Mouse (Mus musculus) lung, embryonic 16.5 days (tissue): ENCODE data around the gene T2. TPM values are rescaled to one million over a fixed set of nuclear protein-coding genes. Genes with fewer than 3 reads are reported as not detected.
"Not testable (repeated sequence)": the region's sequence is repeated elsewhere in the genome, so short reads cannot be mapped to it uniquely, and the experiment has no call there.

ENCODE experiments used
- ATAC-seq: fragments of 200-750 bp; cut with Nextera tagmentation; 2 replicates; pipeline ENCODE4 v1.8.0; 2017; ENCODE audit warnings: low read depth, mild to moderate bottlenecking, moderate library complexity
- H3K27ac ChIP-seq: fragments of 300-500 bp; sonication (generic); 2 replicates; pipeline ENCODE4 v1.5.1; 2014; ENCODE audit warnings: mild to moderate bottlenecking, control low read depth, low read length
- H3K27me3 ChIP-seq: fragments of 300-500 bp; sonication (generic); 2 replicates; pipeline ENCODE4 v1.6.1; 2014; ENCODE audit warnings: low read depth, low read length, mixed read lengths; ENCODE audit not compliant: control insufficient read depth, insufficient read depth
- H3K36me3 ChIP-seq: fragments of 300-500 bp; sonication (generic); 2 replicates; pipeline ENCODE4 v1.6.1; 2014; ENCODE audit warnings: low read length; ENCODE audit not compliant: control insufficient read depth, insufficient read depth
- H3K4me1 ChIP-seq: fragments of 300-500 bp; sonication (generic); replicated peaks from 2 replicates; pipeline ENCODE4 v1.6.1; 2014; ENCODE audit warnings: low read length, mixed read lengths; ENCODE audit not compliant: control insufficient read depth, insufficient read depth
- H3K4me2 ChIP-seq: fragments of 300-500 bp; sonication (generic); 2 replicates; pipeline ENCODE4 v1.6.1; 2014; ENCODE audit warnings: low read depth, low read length, control low read depth
- H3K4me3 ChIP-seq: fragments of 300-500 bp; sonication (generic); 2 replicates; pipeline ENCODE4 v1.5.1; 2014; ENCODE audit warnings: mild to moderate bottlenecking, low read length, control low read depth
- H3K9ac ChIP-seq: fragments of 300-500 bp; sonication (generic); 2 replicates; pipeline ENCODE4 v1.6.1; 2014; ENCODE audit warnings: low read length, control low read depth
- H3K9me3 ChIP-seq: fragments of 300-500 bp; sonication (generic); 2 replicates; pipeline ENCODE4 v1.6.1; 2016; ENCODE audit warnings: low read length; ENCODE audit not compliant: control insufficient read depth
- WGBS: fragments of 180-500 bp; shearing (Covaris S2); extraction: QIAGEN DNeasy Blood & Tissue Kit; methylation state at CpG from one replicate; pipeline ENCODE4 v1.1.7; 2014; 5-methylcytosine and 5-hydroxymethylcytosine counted together
- polyA plus RNA-seq: library from polyadenylated mRNA; unstranded; fragments of >200 nt; fragmentation: Nextera tagmentation; extraction: Ambion mirVana; gene quantifications from 2 replicates; pipeline ENCODE4 v1.2.1, GENCODE M21; 2015

Gene T2
- polyA plus RNA-seq, 1 experiment from 2014 or later: 0.73 TPM

DNA sequence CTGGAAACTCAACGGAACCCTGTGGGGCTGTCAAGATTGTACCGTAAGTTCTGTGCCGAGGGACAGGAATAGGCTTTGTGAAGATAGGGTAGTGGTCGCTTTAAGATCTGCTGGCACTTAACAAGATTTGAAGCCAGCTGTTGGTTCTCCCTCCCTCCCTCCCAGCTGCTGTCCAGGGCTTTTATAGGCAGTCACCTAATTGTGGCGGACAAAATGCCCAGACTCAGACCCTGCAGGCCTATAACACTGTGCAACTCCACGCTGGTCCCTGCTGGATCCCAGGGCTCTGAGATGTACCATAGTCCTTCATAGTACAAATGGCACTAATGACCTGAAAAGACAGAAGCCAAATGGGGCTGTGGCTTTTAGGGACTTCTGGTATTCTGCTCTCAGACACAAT is 50.5 kb downstream of the T2 start:
- H3K9me3 ChIP-seq: no peaks in the 10 kb centered on the region
- H3K27ac ChIP-seq: no peak overlapping the region
- 53% methylated on average over 6 of the region's 6 CpGs for WGBS
- no peak for ATAC-seq
- no peak overlapping the region for H3K4me2 ChIP-seq
- no peak overlapping the region for H3K4me3 ChIP-seq
- no peak overlapping the region for H3K9ac ChIP-seq
- H3K27me3 ChIP-seq: no peaks in the 10 kb centered on the region
- H3K36me3 ChIP-seq: no peaks in the 10 kb centered on the region
- H3K4me1 ChIP-seq: peaks cover 6% of the 10 kb centered on the region

DNA sequence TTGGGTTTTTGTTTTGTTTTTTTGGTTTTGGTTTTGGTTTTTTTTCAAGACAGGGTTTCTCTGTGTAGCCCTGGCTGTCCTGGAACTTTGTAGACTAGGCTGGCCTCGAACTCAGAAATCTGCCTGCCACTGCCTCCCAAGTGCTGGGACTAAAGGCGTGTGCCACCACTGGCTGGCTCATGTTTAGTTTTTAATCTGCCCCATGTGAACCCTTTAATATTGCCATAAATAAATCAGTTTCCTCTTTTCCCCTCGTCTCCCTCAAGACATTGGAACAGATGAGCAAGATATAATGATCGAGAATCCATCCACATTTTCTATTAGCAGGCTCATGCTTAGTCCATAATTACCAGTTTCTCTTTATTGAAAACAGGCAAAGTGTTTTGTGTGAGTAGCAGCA is 52.2 kb downstream of the T2 start:
- not testable (repeated sequence) for H3K4me1 ChIP-seq, ATAC-seq, H3K36me3 ChIP-seq, H3K27me3 ChIP-seq, H3K9ac ChIP-seq, H3K9me3 ChIP-seq, H3K4me3 ChIP-seq, H3K27ac ChIP-seq, H3K4me2 ChIP-seq
- WGBS: 60% methylated on average over 4 of the region's 4 CpGs

DNA sequence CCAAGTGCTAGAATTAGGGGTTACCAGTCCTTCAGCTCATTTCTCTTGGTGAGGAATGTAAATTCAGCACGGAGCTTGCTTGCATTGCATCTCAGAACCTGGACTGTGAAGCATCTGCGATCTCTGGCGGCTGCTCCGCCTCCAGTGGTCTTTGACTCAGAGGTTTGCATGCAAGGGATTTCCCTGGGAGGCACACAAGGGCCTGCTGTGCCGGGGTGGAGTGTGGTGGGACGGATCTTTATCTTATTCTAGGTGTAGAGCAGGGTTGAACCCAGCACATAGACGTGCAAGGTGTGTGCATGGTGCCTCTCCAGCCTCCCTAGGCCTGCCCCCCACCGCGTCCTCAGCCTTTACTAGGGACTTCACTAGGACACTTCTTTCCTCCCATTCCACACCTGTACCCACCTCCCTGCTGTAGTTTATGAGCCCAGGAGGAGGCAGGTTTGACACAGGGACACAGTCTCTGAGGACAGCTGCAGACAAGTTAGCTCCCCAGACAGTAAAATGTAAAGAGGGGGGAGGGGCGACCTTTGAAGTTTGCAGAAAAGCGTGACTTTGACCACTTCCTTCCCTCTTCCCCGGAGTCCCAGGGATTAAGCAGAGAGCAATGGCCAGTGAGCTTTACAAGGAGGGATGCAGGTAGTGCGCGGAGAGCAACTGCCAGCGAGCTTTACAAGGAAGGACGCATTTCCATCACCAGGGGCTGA is 53.0 kb downstream of the T2 start:
- ATAC-seq: no peak
- no peaks in the 10 kb centered on the region for H3K36me3 ChIP-seq
- WGBS: 8% methylated on average over 16 of the region's 16 CpGs
- H3K9me3 ChIP-seq: no peaks in the 10 kb centered on the region
- H3K27me3 ChIP-seq: no peaks in the 10 kb centered on the region
- H3K27ac ChIP-seq: no peak overlapping the region
- H3K9ac ChIP-seq: no peak overlapping the region
- peaks cover 6% of the 10 kb centered on the region for H3K4me1 ChIP-seq
- H3K4me2 ChIP-seq: no peak overlapping the region
- no peak overlapping the region for H3K4me3 ChIP-seq

DNA sequence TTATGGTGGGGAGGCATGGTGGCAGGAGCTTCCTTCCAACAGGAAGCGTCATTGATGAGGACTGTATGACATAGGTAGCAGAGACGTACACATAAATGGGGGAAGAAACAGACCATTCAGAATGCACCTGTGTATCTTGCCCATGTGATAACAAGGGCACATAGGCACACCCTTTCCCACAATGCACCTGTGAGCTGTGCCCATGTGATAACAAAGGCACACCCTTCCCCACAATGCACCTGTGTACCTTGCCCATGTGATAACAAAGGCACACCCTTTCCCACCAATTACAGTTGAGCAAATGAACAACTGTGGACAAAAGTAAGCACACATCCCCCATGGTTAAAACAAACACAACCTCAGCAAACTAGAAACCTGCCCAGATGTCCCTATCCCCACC is 54.5 kb downstream of the T2 start:
- no peak overlapping the region for H3K9ac ChIP-seq
- H3K4me2 ChIP-seq: no peak overlapping the region
- no peak for ATAC-seq
- peaks cover 6% of the 10 kb centered on the region for H3K4me1 ChIP-seq
- no peaks in the 10 kb centered on the region for H3K27me3 ChIP-seq
- no peaks in the 10 kb centered on the region for H3K9me3 ChIP-seq
- H3K4me3 ChIP-seq: no peak overlapping the region
- no peaks in the 10 kb centered on the region for H3K36me3 ChIP-seq
- 93% methylated on average over 2 of the region's 2 CpGs for WGBS
- H3K27ac ChIP-seq: no peak overlapping the region

DNA sequence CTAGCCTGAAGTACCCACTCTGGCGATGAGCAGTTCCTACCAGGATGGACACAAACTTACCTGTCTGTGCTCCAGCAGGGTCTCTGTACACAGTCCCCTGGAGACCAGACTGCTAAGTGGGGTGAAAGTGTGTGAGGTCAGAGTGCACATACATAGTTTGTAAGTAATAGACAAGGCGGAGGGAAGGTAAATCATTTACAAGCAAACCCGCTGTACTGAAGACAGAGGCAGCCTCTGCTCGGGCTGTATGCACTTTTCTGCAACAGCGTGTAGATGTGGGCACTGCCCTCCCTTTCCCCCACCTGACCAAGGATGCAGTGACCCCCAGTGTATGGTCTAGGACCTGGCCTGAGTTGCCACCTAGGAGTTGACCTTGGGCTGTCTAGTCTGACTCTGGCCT is 57.9 kb downstream of the T2 start:
- Histone ChIP-seq H3K27ac (no peak overlapping the region), H3K9me3 (no peaks in the 10 kb centered on the region), H3K4me1 (peaks cover 6% of the 10 kb centered on the region), H3K9ac (no peak overlapping the region), H3K27me3 (no peaks in the 10 kb centered on the region), H3K4me3 (no peak overlapping the region), H3K4me2 (no peak overlapping the region), H3K36me3 (no peaks in the 10 kb centered on the region)
- 52% methylated on average over 5 of the region's 5 CpGs for WGBS
- no peak for ATAC-seq

DNA sequence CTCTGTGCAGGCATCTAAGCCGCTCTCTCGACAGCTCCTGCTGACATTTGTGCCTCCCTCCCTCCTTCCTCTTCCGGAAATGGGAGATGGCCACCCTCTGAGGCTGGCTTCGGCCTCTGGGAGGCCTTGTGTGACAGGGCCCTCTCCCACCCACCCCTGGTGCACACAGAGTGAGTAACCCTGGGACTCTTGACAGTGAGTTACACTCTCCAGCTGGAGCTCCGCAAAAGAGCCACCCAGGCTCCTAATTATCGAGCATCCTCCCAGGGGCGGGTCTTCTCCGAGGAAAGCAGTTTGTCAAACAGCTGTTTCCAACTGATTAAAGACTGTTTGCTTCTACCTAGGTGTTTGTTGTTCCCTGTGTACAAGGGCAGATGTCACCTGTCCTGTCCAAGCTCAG is 59.7 kb downstream of the T2 start:
- H3K4me3 ChIP-seq: no peak overlapping the region
- H3K9ac ChIP-seq: no peak overlapping the region
- peak; percentile 74 for ATAC-seq
- WGBS: 17% methylated on average over 8 of the region's 8 CpGs
- H3K27ac ChIP-seq: no peak overlapping the region
- no peaks in the 10 kb centered on the region for H3K9me3 ChIP-seq
- no peak overlapping the region for H3K4me2 ChIP-seq
- no peaks in the 10 kb centered on the region for H3K4me1 ChIP-seq
- H3K27me3 ChIP-seq: no peaks in the 10 kb centered on the region
- no peaks in the 10 kb centered on the region for H3K36me3 ChIP-seq

DNA sequence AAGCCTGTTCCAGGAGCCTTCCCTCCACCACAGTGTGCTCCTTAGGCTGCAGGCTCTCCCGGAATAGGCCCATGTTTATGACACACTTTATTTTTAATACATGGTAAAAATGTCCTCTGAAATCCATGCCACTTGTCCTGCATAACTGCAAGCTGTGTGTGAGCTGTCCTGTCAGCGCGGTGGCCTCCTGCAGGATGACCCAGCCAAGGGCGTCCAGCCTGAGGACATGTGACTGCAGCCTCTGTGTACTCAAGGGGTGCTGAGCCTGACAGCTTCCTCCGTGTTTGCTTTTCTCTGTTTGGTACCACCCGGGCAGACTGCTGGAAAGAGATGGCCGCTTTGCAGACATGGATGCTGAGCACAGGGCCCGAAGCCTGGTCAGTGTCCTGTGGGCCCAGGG is 61.1 kb downstream of the T2 start:
- ATAC-seq: no peak
- Histone ChIP-seq H3K9ac (no peak overlapping the region), H3K4me3 (no peak overlapping the region), H3K27me3 (no peaks in the 10 kb centered on the region), H3K27ac (no peak overlapping the region), H3K9me3 (no peaks in the 10 kb centered on the region), H3K4me2 (no peak overlapping the region), H3K4me1 (no peaks in the 10 kb centered on the region), H3K36me3 (no peaks in the 10 kb centered on the region)
- WGBS: 37% methylated on average over 8 of the region's 8 CpGs

DNA sequence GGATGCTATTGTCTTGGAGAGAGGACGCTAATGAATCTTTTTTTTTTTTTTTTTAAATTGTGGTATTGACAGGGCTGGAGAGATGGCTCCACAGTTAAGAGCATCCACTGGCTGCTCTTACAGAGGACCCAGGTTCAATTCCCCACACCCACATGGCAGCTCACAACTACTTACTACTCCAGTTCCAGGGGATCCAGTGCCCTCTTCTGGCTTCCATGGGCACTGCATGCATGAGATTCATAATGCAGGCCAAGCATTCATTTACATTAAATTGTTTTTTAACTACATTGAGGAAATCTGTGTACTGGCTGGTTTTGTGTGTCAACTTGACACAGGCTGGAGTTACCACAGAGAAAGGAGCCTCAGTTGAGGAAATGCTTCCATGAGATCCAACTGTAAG is 64.9 kb downstream of the T2 start:
- ATAC-seq: no peak
- Histone ChIP-seq H3K27ac (no peak overlapping the region), H3K4me2 (no peak overlapping the region), H3K9me3 (no peaks in the 10 kb centered on the region), H3K4me1 (no peaks in the 10 kb centered on the region), H3K36me3 (no peaks in the 10 kb centered on the region), H3K27me3 (no peaks in the 10 kb centered on the region), H3K4me3 (no peak overlapping the region), H3K9ac (no peak overlapping the region)
- WGBS: 65% methylated on average over 1 of the region's 1 CpGs

DNA sequence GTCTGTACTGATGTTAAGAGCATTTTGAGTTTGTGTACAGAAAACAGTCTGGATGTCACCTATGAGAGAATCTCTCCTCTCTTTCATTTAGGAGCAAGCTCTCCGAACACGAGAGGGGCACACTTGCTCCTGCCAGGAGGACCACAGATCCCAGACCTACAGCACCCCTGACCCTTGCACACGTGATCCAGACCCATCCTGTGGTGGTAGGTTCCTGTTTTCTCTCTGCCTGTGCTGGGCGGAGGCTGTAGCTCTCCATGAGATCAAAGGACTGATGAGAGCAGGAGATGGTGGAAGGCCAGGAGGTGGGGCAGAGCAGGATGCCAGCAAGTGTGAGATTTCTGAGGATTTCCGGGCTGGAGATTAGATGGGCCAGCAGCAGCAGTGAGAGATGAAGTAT is 65.7 kb downstream of the T2 start:
- no peak overlapping the region for H3K27ac ChIP-seq
- H3K4me2 ChIP-seq: no peak overlapping the region
- 23% methylated on average over 5 of the region's 5 CpGs for WGBS
- H3K36me3 ChIP-seq: no peaks in the 10 kb centered on the region
- H3K4me1 ChIP-seq: no peaks in the 10 kb centered on the region
- no peak overlapping the region for H3K4me3 ChIP-seq
- no peaks in the 10 kb centered on the region for H3K27me3 ChIP-seq
- no peaks in the 10 kb centered on the region for H3K9me3 ChIP-seq
- no peak for ATAC-seq
- H3K9ac ChIP-seq: no peak overlapping the region

DNA sequence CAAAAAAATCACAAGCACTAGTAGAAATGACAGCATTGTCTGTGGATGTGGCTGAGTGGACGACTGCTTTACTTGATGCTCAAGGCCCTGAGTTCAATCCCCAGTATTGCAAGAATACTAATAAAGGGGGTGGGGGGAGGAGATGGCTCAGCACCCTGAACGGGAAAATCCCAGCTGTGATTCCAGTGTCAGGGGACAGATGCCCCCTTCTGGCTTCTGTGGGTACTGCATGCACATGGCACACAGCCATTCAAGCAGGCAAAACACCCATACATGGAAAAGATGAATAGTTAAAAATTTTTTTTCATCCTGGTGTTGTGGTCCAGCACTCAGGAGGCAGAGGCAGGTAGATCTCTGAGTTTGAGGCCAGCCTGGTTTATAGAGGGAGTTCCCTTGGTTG is 67.5 kb downstream of the T2 start:
- no peak overlapping the region for H3K27ac ChIP-seq
- 61% methylated on average over 2 of the region's 2 CpGs for WGBS
- H3K27me3 ChIP-seq: peaks cover 6% of the 10 kb centered on the region
- ATAC-seq: no peak
- H3K36me3 ChIP-seq: no peaks in the 10 kb centered on the region
- no peak overlapping the region for H3K4me2 ChIP-seq
- H3K9ac ChIP-seq: no peak overlapping the region
- H3K9me3 ChIP-seq: no peaks in the 10 kb centered on the region
- H3K4me1 ChIP-seq: no peaks in the 10 kb centered on the region
- no peak overlapping the region for H3K4me3 ChIP-seq
